Mouse (Mus musculus) effector memory CD4-positive, alpha-beta T cell, adult 7 months (primary cell): ENCODE results near the gene Lce3b. TPM values are rescaled to one million over a fixed set of nuclear protein-coding genes. Genes with fewer than 3 reads are reported as not detected.

Source experiments
- polyA plus RNA-seq: library from polyadenylated mRNA; unstranded; fragments of 100-300 nt; shearing (Covaris generic); gene quantifications from one replicate; pipeline ENCODE4 v1.2.1, GENCODE M21; 2017

Lce3b gene
- polyA plus RNA-seq: not detected

DNA sequence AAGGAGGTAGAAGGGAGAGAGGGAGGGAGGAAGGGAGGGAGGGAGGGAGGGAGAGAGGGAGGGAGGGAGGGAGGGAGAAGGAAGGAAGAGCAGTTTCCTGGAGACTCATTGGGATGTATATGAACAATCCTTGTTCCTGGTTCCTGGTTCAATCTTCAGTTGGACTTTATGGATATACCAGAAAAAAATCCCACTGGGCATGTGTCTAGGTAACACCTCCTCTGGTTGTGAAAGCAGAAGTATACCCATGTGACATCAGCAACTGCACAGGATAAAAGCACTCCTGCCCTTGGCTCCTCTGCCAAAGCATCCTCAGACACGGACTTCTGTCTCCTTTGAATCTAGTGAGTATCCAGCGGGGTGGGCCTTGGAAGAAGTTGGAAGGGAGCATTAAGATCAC is at the start of gene Lce3b:
Lce3b (plus strand) TSS at position 301 of the 400 bp plus-strand sequence.

DNA sequence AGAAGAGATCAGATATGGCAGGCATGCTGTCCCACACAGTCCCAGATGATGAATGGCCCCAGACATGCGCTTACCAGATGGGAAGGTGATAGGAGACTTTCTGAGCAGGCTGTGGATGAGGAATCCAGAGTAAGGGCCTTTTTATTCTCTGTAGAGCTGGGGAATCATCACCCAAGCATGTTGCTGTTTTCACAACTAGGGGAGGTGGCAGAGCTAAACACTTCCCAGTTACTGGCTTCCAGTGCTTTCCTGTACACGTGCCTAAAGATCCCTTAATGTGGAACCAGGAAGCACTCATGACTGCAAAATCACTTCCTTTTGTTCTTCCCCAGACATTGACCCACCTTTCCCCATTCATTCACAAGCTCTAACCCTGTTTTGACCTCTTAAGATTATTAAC is 6.6 kb upstream of the Lce3b start, which contains the start of gene Lce3a:
Lce3a (minus strand) TSS at position 101 of the 400 bp plus-strand sequence.

DNA sequence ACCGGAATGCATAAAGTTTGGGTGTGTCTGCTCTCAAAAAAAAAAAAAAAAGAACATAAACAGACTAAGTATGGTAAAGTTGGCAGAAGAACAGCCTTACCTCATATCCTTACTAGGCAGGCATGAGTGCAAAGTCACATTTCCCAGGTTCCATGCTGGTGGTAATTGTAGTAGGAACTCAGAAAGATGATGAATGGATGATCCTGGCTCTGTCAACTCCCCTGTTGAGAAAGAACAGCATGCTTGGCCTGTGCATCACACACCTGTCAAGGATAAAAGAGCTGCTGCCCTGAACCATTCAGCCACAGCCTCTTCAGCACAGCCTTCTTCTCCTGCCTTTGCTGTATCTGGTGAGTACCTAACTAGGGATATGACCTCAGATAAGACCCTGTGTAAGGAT is 11.4 kb downstream of the Lce3b start, which contains the start of gene Lce3c:
Lce3c (plus strand) TSS at position 301 of the 400 bp plus-strand sequence.

DNA sequence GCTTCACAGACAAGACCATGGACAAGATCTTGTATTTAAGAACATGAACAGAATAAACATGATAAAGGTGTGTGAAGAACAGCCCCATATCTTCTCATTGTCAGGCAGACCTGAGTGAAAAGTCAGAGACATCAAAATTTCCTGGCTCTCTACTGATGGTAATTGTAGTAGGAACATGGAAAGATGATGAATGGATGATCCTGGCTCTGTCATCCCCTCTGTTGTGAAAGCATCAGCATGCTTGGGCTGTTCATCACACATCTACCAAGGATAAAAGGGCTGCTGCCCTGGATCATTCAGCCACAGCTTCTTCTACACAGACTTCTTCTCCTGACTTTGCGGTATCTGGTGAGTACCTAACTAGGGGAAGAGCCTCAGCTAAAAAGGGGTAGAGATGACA is 24.3 kb downstream of the Lce3b start, which contains the start of gene Lce3d:
Lce3d (plus strand) TSS at position 301 of the 400 bp plus-strand sequence.

DNA sequence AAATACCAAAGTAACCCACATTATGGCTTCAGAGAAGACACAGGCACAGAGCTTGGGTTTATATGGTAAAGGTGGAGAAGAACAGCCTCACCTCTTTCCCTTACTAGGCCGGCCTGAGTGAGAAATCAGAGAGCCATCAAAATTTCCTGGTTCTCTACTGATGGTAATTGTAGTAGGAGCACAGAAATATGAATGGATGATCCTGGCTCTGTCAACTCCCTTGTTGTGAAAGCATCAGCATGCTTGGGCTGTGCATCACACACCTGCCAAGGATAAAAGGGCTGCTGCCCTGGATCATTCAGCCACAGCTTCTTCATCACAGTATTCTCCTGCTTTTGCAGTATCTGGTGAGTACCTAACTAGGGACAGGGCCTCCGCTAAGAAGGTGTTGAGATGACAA is 34.0 kb downstream of the Lce3b start, which contains the start of gene Lce3e:
Lce3e (plus strand) TSS at position 301 of the 400 bp plus-strand sequence.

Other genes with a start within 250 kb of the Lce3b start
- not detected for gene Lce1d, start 245.8 kb upstream of the Lce3b start, polyA plus RNA-seq
- gene Lce1e, start 223.9 kb upstream of the Lce3b start, polyA plus RNA-seq: not detected
- not detected for gene Lce1f, start 212.6 kb upstream of the Lce3b start, polyA plus RNA-seq
- not detected for gene Gm38119, start 193.9 kb upstream of the Lce3b start, polyA plus RNA-seq
- gene Lce1g, start 180.6 kb upstream of the Lce3b start, polyA plus RNA-seq: not detected
- not detected for gene Lce1h, start 167.9 kb upstream of the Lce3b start, polyA plus RNA-seq
- gene Lce1i, start 154.1 kb upstream of the Lce3b start, polyA plus RNA-seq: not detected
- gene Lce1j, start 142.5 kb upstream of the Lce3b start, polyA plus RNA-seq: not detected
- not detected for gene Lce1k, start 125.1 kb upstream of the Lce3b start, polyA plus RNA-seq
- not detected for gene Kprp, start 105.7 kb upstream of the Lce3b start, polyA plus RNA-seq
- gene Lce1l, start 81.7 kb upstream of the Lce3b start, polyA plus RNA-seq: not detected
- not detected for gene 2310050C09Rik, start 62.8 kb upstream of the Lce3b start, polyA plus RNA-seq
- gene Lce3a, start 6.7 kb upstream of the Lce3b start, polyA plus RNA-seq: not detected
- gene Lce3c, start 11.5 kb downstream of the Lce3b start, polyA plus RNA-seq: not detected
- gene Lce3d, start 24.4 kb downstream of the Lce3b start, polyA plus RNA-seq: not detected
- not detected for gene Lce3e, start 34.1 kb downstream of the Lce3b start, polyA plus RNA-seq
- not detected for gene Lce3f, start 59.2 kb downstream of the Lce3b start, polyA plus RNA-seq
- not detected for gene Crct1, start 82.7 kb downstream of the Lce3b start, polyA plus RNA-seq
- gene Lce1m, start 86.1 kb downstream of the Lce3b start, polyA plus RNA-seq: not detected
- gene Gm4858, start 135.8 kb downstream of the Lce3b start, polyA plus RNA-seq: not detected
- gene Crnn, start 211.8 kb downstream of the Lce3b start, polyA plus RNA-seq: not detected